In the genomic region with DNA sequence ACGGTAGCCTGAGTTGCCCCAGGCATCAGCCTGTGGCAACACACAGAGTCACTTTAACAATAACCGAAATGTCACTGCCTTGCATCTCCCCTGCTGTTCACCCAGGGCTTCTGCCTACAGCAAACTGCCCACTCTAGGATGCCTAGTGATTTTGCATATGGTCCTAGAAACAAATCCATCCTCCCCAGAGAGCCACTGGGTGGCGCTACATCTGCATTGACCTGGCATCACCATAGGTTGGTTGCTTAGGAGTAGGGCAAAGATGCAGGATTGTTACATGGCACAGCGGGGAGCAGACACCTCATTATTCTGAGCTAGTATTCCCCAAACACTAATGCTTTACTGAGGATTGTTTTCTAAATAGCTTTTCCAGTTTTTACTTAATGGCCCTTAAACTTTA, we compare ENCODE assay signal across 7 mouse cellular contexts.
DNase-seq lines count a peak whose midpoint lies in the region; ATAC-seq and TF ChIP-seq lines count a peak whose summit lies in the region.

No protein-coding gene starts in this region.

- no peaks in the 10 kb centered on the region for H3K4me1 ChIP-seq in ES-Bruce4 (ENCODE audit: control insufficient read depth, insufficient read depth, low read length)
- no peaks in the 10 kb centered on the region for H3K4me1 ChIP-seq in kidney, postnatal 0 days (replicated peaks; ENCODE audit: insufficient read depth, low read length)
- peaks cover 17% of the 10 kb centered on the region for H3K4me1 ChIP-seq in forebrain, embryonic 13.5 days

- H3K9ac ChIP-seq in ES-Bruce4 (ENCODE audit: low read depth, poor library complexity, severe bottlenecking) = no peak overlapping the region
- no peak overlapping the region for H3K9ac ChIP-seq in kidney, postnatal 0 days (ENCODE audit: low read depth, low read length)
- H3K9ac ChIP-seq in forebrain, embryonic 13.5 days = no peak overlapping the region

- WGBS in kidney, postnatal 0 days = 81% methylated on average over 4 of the region's 4 CpGs
- WGBS in forebrain, embryonic 13.5 days = 70% methylated on average over 4 of the region's 4 CpGs

- no peak for DNase-seq in layer of hippocampus, adult 2 months (ENCODE audit: low spot score in 2 of 2)
- DNase-seq in layer of hippocampus, postnatal 25 days (ENCODE audit: extremely low spot score in 1 of 2, low spot score in 1 of 2) = no peak
- DNase-seq in adrenal gland, adult 8-10 months = peak; percentile 7
- DNase-seq in kidney, postnatal 0 days (ENCODE audit: low spot score) = no peak
- DNase-seq in retina, postnatal 1 day = peak; percentile 51

- no peaks in the 10 kb centered on the region for H3K36me3 ChIP-seq in ES-Bruce4 (ENCODE audit: control insufficient read depth, insufficient read depth, low read length, poor library complexity, severe bottlenecking)
- H3K36me3 ChIP-seq in kidney, postnatal 0 days (ENCODE audit: insufficient read depth, low read length) = no peaks in the 10 kb centered on the region
- no peaks in the 10 kb centered on the region for H3K36me3 ChIP-seq in forebrain, embryonic 13.5 days (ENCODE audit: poor library complexity, severe bottlenecking)

- no peaks in the 10 kb centered on the region for H3K27me3 ChIP-seq in ES-Bruce4 (ENCODE audit: control insufficient read depth, insufficient read depth, low read length, poor library complexity, severe bottlenecking)
- no peaks in the 10 kb centered on the region for H3K27me3 ChIP-seq in kidney, postnatal 0 days (ENCODE audit: insufficient read depth, low read length)
- no peaks in the 10 kb centered on the region for H3K27me3 ChIP-seq in forebrain, embryonic 13.5 days

- TF ChIP-seq EP300 in ES-Bruce4 (IDR thresholded peaks at IDR 0.05; ENCODE audit: insufficient read depth, low read depth, low read length) = no peak

- TF ChIP-seq CTCF in layer of hippocampus, adult 2 months (conservative IDR thresholded peaks at IDR 0.05) = peak; percentile 67
- TF ChIP-seq CTCF in ES-Bruce4 (IDR thresholded peaks at IDR 0.05; ENCODE audit: low read depth, low read length) = peak; percentile 65
- peak; percentile 64 for TF ChIP-seq CTCF in kidney, postnatal 0 days (IDR thresholded peaks at IDR 0.05; ENCODE audit: low read depth)

- no peak overlapping the region for H3K27ac ChIP-seq in layer of hippocampus, adult 2 months
- H3K27ac ChIP-seq in ES-Bruce4 (ENCODE audit: insufficient read depth, low read length) = no peak overlapping the region
- no peak overlapping the region for H3K27ac ChIP-seq in kidney, postnatal 0 days
- no peak overlapping the region for H3K27ac ChIP-seq in forebrain, embryonic 13.5 days

- TF ChIP-seq POLR2A in ES-Bruce4 (IDR thresholded peaks at IDR 0.05; ENCODE audit: insufficient read depth, low read length) = no peak

- H3K4me3 ChIP-seq in layer of hippocampus, adult 2 months = no peak overlapping the region
- H3K4me3 ChIP-seq in ES-Bruce4 (ENCODE audit: low read depth, low read length) = no peak overlapping the region
- H3K4me3 ChIP-seq in kidney, postnatal 0 days (replicated peaks; ENCODE audit: low read depth, low read length) = no peak overlapping the region
- H3K4me3 ChIP-seq in forebrain, embryonic 13.5 days = no peak overlapping the region

- no peaks in the 10 kb centered on the region for H3K9me3 ChIP-seq in ES-Bruce4 (replicated peaks; ENCODE audit: control insufficient read depth, insufficient read depth, low read length, poor library complexity, severe bottlenecking)
- no peaks in the 10 kb centered on the region for H3K9me3 ChIP-seq in kidney, postnatal 0 days (replicated peaks; ENCODE audit: low read length)
- H3K9me3 ChIP-seq in forebrain, embryonic 13.5 days (replicated peaks) = no peaks in the 10 kb centered on the region

- no peak overlapping the region for H3K4me2 ChIP-seq in kidney, postnatal 0 days (ENCODE audit: low read length)
- no peak overlapping the region for H3K4me2 ChIP-seq in forebrain, embryonic 13.5 days

- ATAC-seq in kidney, postnatal 0 days (replicated peaks; ENCODE audit: low FRiP score, low read depth) = no peak
- no peak for ATAC-seq in forebrain, embryonic 13.5 days

Comparison
In these comparisons a context has a peak if more than half of its experiments do, and no peak if none do; other contexts are left out.
1. DNase-seq: peak in adrenal gland, adult 8-10 months (single experiment) and retina, postnatal 1 day (single experiment); none in layer of hippocampus, adult 2 months (0 of 2), layer of hippocampus, postnatal 25 days (0 of 2) and kidney, postnatal 0 days (single experiment).
2. Peak in every context shown above with its lines, with median percentiles within 50 percentile points of each other: CTCF ChIP-seq.